Mouse (Mus musculus): Measurements from ENCODE around the gene Tmcc1.

DNA sequence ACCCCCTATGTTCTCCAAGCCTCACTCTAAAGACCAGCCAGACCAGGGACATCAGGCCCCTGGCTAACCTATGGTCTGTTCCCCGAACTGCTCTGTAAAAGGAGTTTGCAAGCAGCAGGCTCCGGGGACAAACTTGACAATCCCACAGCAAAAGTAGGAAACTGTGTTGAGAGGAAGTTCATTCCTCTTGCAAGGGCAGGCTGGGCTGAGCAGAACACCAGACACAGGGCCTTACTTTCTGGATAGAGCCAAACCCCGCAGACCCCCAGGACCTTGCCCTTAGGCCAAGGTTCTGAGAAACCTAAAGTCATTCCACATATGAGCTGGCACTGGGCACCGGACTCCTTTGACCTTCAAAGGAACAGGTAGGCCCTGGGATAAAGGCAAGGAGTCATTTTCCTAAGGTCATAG lies 197.8 kb downstream of the Tmcc1 start:
- TF ChIP-seq CTCF (IDR thresholded peaks at IDR 0.05; ENCODE audit: control insufficient read depth, insufficient read depth, insufficient read length) = no peak
- no peak for TF ChIP-seq CEBPB (IDR thresholded peaks at IDR 0.05; ENCODE audit: low read depth)
- no peak for TF ChIP-seq MAX (IDR thresholded peaks at IDR 0.05)
- TF ChIP-seq USF1 (IDR thresholded peaks at IDR 0.05; ENCODE audit: low read depth) = no peak
- no peak for TF ChIP-seq MYOG (IDR thresholded peaks at IDR 0.05; ENCODE audit: control insufficient read depth, extremely low read depth, insufficient read length)
- no peak for TF ChIP-seq MYOD1 (IDR thresholded peaks at IDR 0.05; ENCODE audit: control insufficient read depth, insufficient read length, low read depth)
- TF ChIP-seq FOSL1 (IDR thresholded peaks at IDR 0.05; ENCODE audit: insufficient read depth, low read length, poor library complexity, severe bottlenecking) = no peak

All from C2C12 (cell line).